Mouse (Mus musculus): ENCODE measurements around the gene 2610528J11Rik. TPM values are rescaled to one million over a fixed set of nuclear protein-coding genes. Genes with fewer than 3 reads are reported as not detected.
"Not testable (repeated sequence)": the region's sequence is repeated elsewhere in the genome, so short reads cannot be mapped to it uniquely, and the experiment has no call there.

Gene 2610528J11Rik
- total RNA-seq (2015; ENCODE audit: low replicate concordance): not detected in 2 replicates
- total RNA-seq (2017; ENCODE audit: low replicate concordance): not detected in 2 replicates

- ATAC-seq (replicated peaks; ENCODE audit: low FRiP score, poor library complexity, severe bottlenecking): no peak
Observed at GRCm38 (mm10) chr4:118526408-118527334, at the start of gene 2610528J11Rik. Gene 2610528J11Rik (plus strand): TSS chr4:118526999.

GRCm38 (mm10) chr4:118489717-118490132 is 37.1 kb upstream of the 2610528J11Rik start, which contains the start of gene Tie1:
Gene Tie1 (minus strand): TSS chr4:118490061.
- ATAC-seq (replicated peaks; ENCODE audit: low FRiP score, poor library complexity, severe bottlenecking): no peak

- ATAC-seq (replicated peaks; ENCODE audit: low FRiP score, poor library complexity, severe bottlenecking): no peak
Observed at GRCm38 (mm10) chr4:118490461-118490860, 36.3 kb upstream of the 2610528J11Rik start.

- no peak for ATAC-seq (replicated peaks; ENCODE audit: low FRiP score, poor library complexity, severe bottlenecking)
Observed at GRCm38 (mm10) chr4:118500171-118500724, 26.6 kb upstream of the 2610528J11Rik start.

- ATAC-seq (replicated peaks; ENCODE audit: low FRiP score, poor library complexity, severe bottlenecking): no peak
Observed at GRCm38 (mm10) chr4:118500792-118501191, 26.0 kb upstream of the 2610528J11Rik start.

- ATAC-seq (replicated peaks; ENCODE audit: low FRiP score, poor library complexity, severe bottlenecking): no peak
Observed at GRCm38 (mm10) chr4:118505551-118505950, 21.2 kb upstream of the 2610528J11Rik start.

- not testable (repeated sequence) for ATAC-seq (replicated peaks; ENCODE audit: low FRiP score, poor library complexity, severe bottlenecking)
Observed at GRCm38 (mm10) chr4:118507171-118507570, 19.6 kb upstream of the 2610528J11Rik start.

GRCm38 (mm10) chr4:118509050-118509449 is 17.7 kb upstream of the 2610528J11Rik start:
- ATAC-seq (replicated peaks; ENCODE audit: low FRiP score, poor library complexity, severe bottlenecking): no peak

- ATAC-seq (replicated peaks; ENCODE audit: low FRiP score, poor library complexity, severe bottlenecking): no peak
Observed at GRCm38 (mm10) chr4:118516699-118517496, 9.9 kb upstream of the 2610528J11Rik start.

GRCm38 (mm10) chr4:118517497-118518146 is 9.2 kb upstream of the 2610528J11Rik start:
- no peak for ATAC-seq (replicated peaks; ENCODE audit: low FRiP score, poor library complexity, severe bottlenecking)

GRCm38 (mm10) chr4:118518208-118518607 is 8.6 kb upstream of the 2610528J11Rik start:
- no peak for ATAC-seq (replicated peaks; ENCODE audit: low FRiP score, poor library complexity, severe bottlenecking)

GRCm38 (mm10) chr4:118522248-118522647 is 4.6 kb upstream of the 2610528J11Rik start:
- ATAC-seq (replicated peaks; ENCODE audit: low FRiP score, poor library complexity, severe bottlenecking): no peak

- ATAC-seq (replicated peaks; ENCODE audit: low FRiP score, poor library complexity, severe bottlenecking): no peak
Observed at GRCm38 (mm10) chr4:118523976-118524375, 2.8 kb upstream of the 2610528J11Rik start.

GRCm38 (mm10) chr4:118525779-118526178 is 1.0 kb upstream of the 2610528J11Rik start:
- ATAC-seq (replicated peaks; ENCODE audit: low FRiP score, poor library complexity, severe bottlenecking): no peak

- ATAC-seq (replicated peaks; ENCODE audit: low FRiP score, poor library complexity, severe bottlenecking): no peak
Observed at GRCm38 (mm10) chr4:118527335-118527681, 509 bp downstream of the 2610528J11Rik start.

- no peak for ATAC-seq (replicated peaks; ENCODE audit: low FRiP score, poor library complexity, severe bottlenecking)
Observed at GRCm38 (mm10) chr4:118527720-118528119, 921 bp downstream of the 2610528J11Rik start.

- no peak for ATAC-seq (replicated peaks; ENCODE audit: low FRiP score, poor library complexity, severe bottlenecking)
Observed at GRCm38 (mm10) chr4:118532663-118533062, 5.9 kb downstream of the 2610528J11Rik start.

- no peak for ATAC-seq (replicated peaks; ENCODE audit: low FRiP score, poor library complexity, severe bottlenecking)
Observed at GRCm38 (mm10) chr4:118533156-118533555, 6.4 kb downstream of the 2610528J11Rik start.

- no peak for ATAC-seq (replicated peaks; ENCODE audit: low FRiP score, poor library complexity, severe bottlenecking)
Observed at GRCm38 (mm10) chr4:118533605-118534004, 6.8 kb downstream of the 2610528J11Rik start.

GRCm38 (mm10) chr4:118535610-118536009 is 8.8 kb downstream of the 2610528J11Rik start:
- no peak for ATAC-seq (replicated peaks; ENCODE audit: low FRiP score, poor library complexity, severe bottlenecking)
